Mouse (Mus musculus) inflammation-experienced regulatory T-cells, adult 16 weeks (primary cell): ENCODE measurements around the gene Rev3l. TPM values are rescaled to one million over a fixed set of nuclear protein-coding genes. Genes with fewer than 3 reads are reported as not detected.

ENCODE experiments used
- polyA plus RNA-seq: library from polyadenylated mRNA; unstranded; fragments of 100-300 nt; shearing (Covaris generic); gene quantifications from one replicate; pipeline ENCODE4 v1.2.1, GENCODE M21; 2017

Gene Rev3l
- 12.1 TPM for polyA plus RNA-seq

GRCm38 (mm10) chr10:39731736-39732265 is at the start of gene Rev3l:
Gene Rev3l, plus strand, starts transcription at chr10:39732118.

GRCm38 (mm10) chr10:39898874-39899371 is 167.0 kb downstream of the Rev3l start, which contains the start of gene Mfsd4b4:
Gene Mfsd4b4, minus strand, starts transcription at chr10:39899238.

Other genes starting within 250 kb of the Rev3l start
- gene Traf3ip2, start 119.2 kb upstream of the Rev3l start, polyA plus RNA-seq = 96.4 TPM
- gene Mfsd4b4, start 167.1 kb downstream of the Rev3l start, polyA plus RNA-seq = 5.8 TPM
- not detected for gene Mfsd4b2, start 194.8 kb downstream of the Rev3l start, polyA plus RNA-seq
- not detected for gene Mfsd4b3, start 228.0 kb downstream of the Rev3l start, polyA plus RNA-seq